Mouse (Mus musculus): ENCODE measurements around the gene 4930572O03Rik. TPM values are rescaled to one million over a fixed set of nuclear protein-coding genes. Genes with fewer than 3 reads are reported as not detected.
"Not testable (repeated sequence)": the region's sequence is repeated elsewhere in the genome, so short reads cannot be mapped to it uniquely, and the experiment has no call there.

Gene 4930572O03Rik
- total and polyA plus RNA-seq, 3 experiments = not detected

- not testable (repeated sequence) for H3K4me3 ChIP-seq (ENCODE audit: low read depth, low read length); DNase-seq (ENCODE audit: low spot score); H3K36me3 ChIP-seq (replicated peaks); ATAC-seq (ENCODE audit: extremely low read depth, insufficient number of reproducible peaks, low FRiP score, poor library complexity, severe bottlenecking); H3K27me3 ChIP-seq (ENCODE audit: insufficient read depth, low read length); H3K9me3 ChIP-seq (replicated peaks); H3K4me1 ChIP-seq (ENCODE audit: insufficient read depth, low read depth, low read length)
Measured at GRCm38 (mm10) chr5:15674429-15675244, 17.8 kb upstream of the 4930572O03Rik start.

GRCm38 (mm10) chr5:15673989-15674388 is 17.1 kb upstream of the 4930572O03Rik start:
- H3K4me3 ChIP-seq (ENCODE audit: low read depth, low read length); H3K9me3 ChIP-seq (replicated peaks); H3K27me3 ChIP-seq (ENCODE audit: insufficient read depth, low read length); H3K36me3 ChIP-seq (replicated peaks); ATAC-seq (ENCODE audit: extremely low read depth, insufficient number of reproducible peaks, low FRiP score, poor library complexity, severe bottlenecking); H3K4me1 ChIP-seq (ENCODE audit: insufficient read depth, low read depth, low read length); DNase-seq (ENCODE audit: low spot score): not testable (repeated sequence)

- not testable (repeated sequence) for DNase-seq (ENCODE audit: low spot score); H3K27me3 ChIP-seq (ENCODE audit: insufficient read depth, low read length); H3K4me3 ChIP-seq (ENCODE audit: low read depth, low read length); ATAC-seq (ENCODE audit: extremely low read depth, insufficient number of reproducible peaks, low FRiP score, poor library complexity, severe bottlenecking); H3K4me1 ChIP-seq (ENCODE audit: insufficient read depth, low read depth, low read length); H3K36me3 ChIP-seq (replicated peaks); H3K9me3 ChIP-seq (replicated peaks)
Measured at GRCm38 (mm10) chr5:15670789-15671188, 13.9 kb upstream of the 4930572O03Rik start.

GRCm38 (mm10) chr5:15663847-15664246 is 7.0 kb upstream of the 4930572O03Rik start:
- not testable (repeated sequence) for H3K27me3 ChIP-seq (ENCODE audit: insufficient read depth, low read length); H3K9me3 ChIP-seq (replicated peaks); DNase-seq (ENCODE audit: low spot score); H3K4me1 ChIP-seq (ENCODE audit: insufficient read depth, low read depth, low read length); H3K4me3 ChIP-seq (ENCODE audit: low read depth, low read length); H3K36me3 ChIP-seq (replicated peaks); ATAC-seq (ENCODE audit: extremely low read depth, insufficient number of reproducible peaks, low FRiP score, poor library complexity, severe bottlenecking)

- ATAC-seq (ENCODE audit: extremely low read depth, insufficient number of reproducible peaks, low FRiP score, poor library complexity, severe bottlenecking); DNase-seq (ENCODE audit: low spot score); H3K4me1 ChIP-seq (ENCODE audit: insufficient read depth, low read depth, low read length); H3K36me3 ChIP-seq (replicated peaks); H3K27me3 ChIP-seq (ENCODE audit: insufficient read depth, low read length); H3K4me3 ChIP-seq (ENCODE audit: low read depth, low read length); H3K9me3 ChIP-seq (replicated peaks): not testable (repeated sequence)
Measured at GRCm38 (mm10) chr5:15652334-15652733, 4.5 kb downstream of the 4930572O03Rik start.

GRCm38 (mm10) chr5:15645707-15646106 is 11.2 kb downstream of the 4930572O03Rik start:
- not testable (repeated sequence) for H3K36me3 ChIP-seq (replicated peaks); H3K4me3 ChIP-seq (ENCODE audit: low read depth, low read length); DNase-seq (ENCODE audit: low spot score); ATAC-seq (ENCODE audit: extremely low read depth, insufficient number of reproducible peaks, low FRiP score, poor library complexity, severe bottlenecking); H3K27me3 ChIP-seq (ENCODE audit: insufficient read depth, low read length); H3K9me3 ChIP-seq (replicated peaks); H3K4me1 ChIP-seq (ENCODE audit: insufficient read depth, low read depth, low read length)

- not testable (repeated sequence) for H3K9me3 ChIP-seq (replicated peaks); ATAC-seq (ENCODE audit: extremely low read depth, insufficient number of reproducible peaks, low FRiP score, poor library complexity, severe bottlenecking); H3K27me3 ChIP-seq (ENCODE audit: insufficient read depth, low read length); H3K4me3 ChIP-seq (ENCODE audit: low read depth, low read length); DNase-seq (ENCODE audit: low spot score); H3K36me3 ChIP-seq (replicated peaks); H3K4me1 ChIP-seq (ENCODE audit: insufficient read depth, low read depth, low read length)
Measured at GRCm38 (mm10) chr5:15637637-15638036, 19.2 kb downstream of the 4930572O03Rik start.

GRCm38 (mm10) chr5:15630068-15630467 is 26.8 kb downstream of the 4930572O03Rik start:
- not testable (repeated sequence) for H3K36me3 ChIP-seq (replicated peaks); DNase-seq (ENCODE audit: low spot score); H3K4me3 ChIP-seq (ENCODE audit: low read depth, low read length); ATAC-seq (ENCODE audit: extremely low read depth, insufficient number of reproducible peaks, low FRiP score, poor library complexity, severe bottlenecking); H3K9me3 ChIP-seq (replicated peaks); H3K4me1 ChIP-seq (ENCODE audit: insufficient read depth, low read depth, low read length); H3K27me3 ChIP-seq (ENCODE audit: insufficient read depth, low read length)

GRCm38 (mm10) chr5:15628136-15628535 is 28.7 kb downstream of the 4930572O03Rik start:
- not testable (repeated sequence) for H3K27me3 ChIP-seq (ENCODE audit: insufficient read depth, low read length); ATAC-seq (ENCODE audit: extremely low read depth, insufficient number of reproducible peaks, low FRiP score, poor library complexity, severe bottlenecking); H3K4me1 ChIP-seq (ENCODE audit: insufficient read depth, low read depth, low read length); H3K36me3 ChIP-seq (replicated peaks); DNase-seq (ENCODE audit: low spot score); H3K4me3 ChIP-seq (ENCODE audit: low read depth, low read length); H3K9me3 ChIP-seq (replicated peaks)

GRCm38 (mm10) chr5:15618764-15619163 is 38.1 kb downstream of the 4930572O03Rik start, which contains the start of gene Speer4d:
Gene Speer4d (plus strand): TSS chr5:15619064.
- not testable (repeated sequence) for ATAC-seq (ENCODE audit: extremely low read depth, insufficient number of reproducible peaks, low FRiP score, poor library complexity, severe bottlenecking); H3K27me3 ChIP-seq (ENCODE audit: insufficient read depth, low read length); H3K9me3 ChIP-seq (replicated peaks); H3K36me3 ChIP-seq (replicated peaks); H3K4me1 ChIP-seq (ENCODE audit: insufficient read depth, low read depth, low read length); DNase-seq (ENCODE audit: low spot score); H3K4me3 ChIP-seq (ENCODE audit: low read depth, low read length)

- H3K9me3 ChIP-seq (replicated peaks); ATAC-seq (ENCODE audit: extremely low read depth, insufficient number of reproducible peaks, low FRiP score, poor library complexity, severe bottlenecking); H3K36me3 ChIP-seq (replicated peaks); H3K4me1 ChIP-seq (ENCODE audit: insufficient read depth, low read depth, low read length); H3K4me3 ChIP-seq (ENCODE audit: low read depth, low read length); H3K27me3 ChIP-seq (ENCODE audit: insufficient read depth, low read length); DNase-seq (ENCODE audit: low spot score): not testable (repeated sequence)
Measured at GRCm38 (mm10) chr5:15616195-15616594, 40.7 kb downstream of the 4930572O03Rik start.

GRCm38 (mm10) chr5:15610695-15611094 is 46.2 kb downstream of the 4930572O03Rik start:
- not testable (repeated sequence) for H3K9me3 ChIP-seq (replicated peaks); DNase-seq (ENCODE audit: low spot score); H3K27me3 ChIP-seq (ENCODE audit: insufficient read depth, low read length); H3K4me1 ChIP-seq (ENCODE audit: insufficient read depth, low read depth, low read length); ATAC-seq (ENCODE audit: extremely low read depth, insufficient number of reproducible peaks, low FRiP score, poor library complexity, severe bottlenecking); H3K36me3 ChIP-seq (replicated peaks); H3K4me3 ChIP-seq (ENCODE audit: low read depth, low read length)

Data from G1E (cell line).